Mouse (Mus musculus): ENCODE data around the gene Gm3099. TPM values are rescaled to one million over a fixed set of nuclear protein-coding genes. Genes with fewer than 3 reads are reported as not detected.
"Not testable (repeated sequence)": the region's sequence is repeated elsewhere in the genome, so short reads cannot be mapped to it uniquely, and the experiment has no call there.

Gene Gm3099
- total RNA-seq (2022), result not detected

- not testable (repeated sequence) for DNase-seq
Observed at GRCm38 (mm10) chr14:3998094-3998493, at the start of gene Gm3099. TSS of gene Gm3099 (plus strand) at chr14:3998394.

- DNase-seq, result not testable (repeated sequence)
Observed at GRCm38 (mm10) chr14:3963247-3963646, 34.9 kb upstream of the Gm3099 start, which contains the start of gene Gm3095. TSS of gene Gm3095 (plus strand) at chr14:3963547.

GRCm38 (mm10) chr14:4023641-4024040 lies 25.4 kb downstream of the Gm3099 start, which contains the start of gene Gm5796:
TSS of gene Gm5796 (plus strand) at chr14:4023941.
- DNase-seq, result not testable (repeated sequence)

Other genes with a start within 250 kb of the Gm3099 start
- under 1 TPM in 1 of 4 experiments, not detected in 3; 0.44 TPM for gene Gm3002, start 188.3 kb upstream of the Gm3099 start, total RNA-seq (2022)
- under 1 TPM in 1 of 4 experiments, not detected in 3; 0.17 TPM for gene Gm3033, start 152.1 kb upstream of the Gm3099 start, total RNA-seq (2022)
- gene Gm2916, start 114.2 kb upstream of the Gm3099 start, total RNA-seq (2022), result not detected
- not detected for gene Gm3029, start 66.6 kb upstream of the Gm3099 start, total RNA-seq (2022)
- gene Gm3095, start 34.8 kb upstream of the Gm3099 start, total RNA-seq (2022), result not detected
- under 1 TPM in 2 of 4 experiments, not detected in 2; 0.34 to 0.48 TPM for gene Gm5796, start 25.5 kb downstream of the Gm3099 start, total RNA-seq (2022)
- not detected for gene Gm3115, start 85.7 kb downstream of the Gm3099 start, total RNA-seq (2022)
- under 1 TPM in 2 of 4 experiments, not detected in 2; 0.31 to 0.37 TPM for gene Gm8108, start 112.1 kb downstream of the Gm3099 start, total RNA-seq (2022)
- not detected for gene Gm3127, start 166.6 kb downstream of the Gm3099 start, total RNA-seq (2022)
- gene Gm2974, start 184.2 kb downstream of the Gm3099 start, total RNA-seq (2022), result not detected

Data from adrenal gland, adult 8-10 months (tissue).